Mouse (Mus musculus): ENCODE data around the gene Magi1. TPM values are rescaled to one million over a fixed set of nuclear protein-coding genes. Genes with fewer than 3 reads are reported as not detected.

The Magi1 gene
- polyA plus RNA-seq, 1 experiment from 2014 or later, result 25.3 TPM

GRCm38 (mm10) chr6:93890011-93890410 lies 393.7 kb downstream of the Magi1 start:
- Histone ChIP-seq H3K27me3 (ENCODE audit: control insufficient read depth, insufficient read depth, low read length) (no peaks in the 10 kb centered on the region), H3K4me2 (replicated peaks) (no peak overlapping the region), H3K9me3 (ENCODE audit: control insufficient read depth, low read length) (no peaks in the 10 kb centered on the region), H3K9ac (no peak overlapping the region), H3K36me3 (replicated peaks; ENCODE audit: control insufficient read depth, insufficient read depth) (no peaks in the 10 kb centered on the region), H3K27ac (no peak overlapping the region), H3K4me1 (replicated peaks; ENCODE audit: control insufficient read depth, insufficient read depth, low read length) (0 out of 2 replicates have a peak, but pooled peaks cover 8% of the 10 kb centered on the region), H3K4me3 (replicated peaks; ENCODE audit: low read length) (no peak overlapping the region)
- 91% methylated on average over 3 of the region's 3 CpGs for WGBS
- no peak for DNase-seq (ENCODE audit: low spot score)
- no peak for ATAC-seq (ENCODE audit: low FRiP score)

- no peaks in the 10 kb centered on the region for H3K36me3 ChIP-seq (replicated peaks; ENCODE audit: control insufficient read depth, insufficient read depth)
- H3K27me3 ChIP-seq (ENCODE audit: control insufficient read depth, insufficient read depth, low read length), result no peaks in the 10 kb centered on the region
- no peak for DNase-seq (ENCODE audit: low spot score)
- ATAC-seq (ENCODE audit: low FRiP score), result no peak
- H3K27ac ChIP-seq, result no peak overlapping the region
- no peak overlapping the region for H3K4me2 ChIP-seq (replicated peaks)
- no peak overlapping the region for H3K4me3 ChIP-seq (replicated peaks; ENCODE audit: low read length)
- peaks cover 10% of the 10 kb centered on the region; the same call in 1 of the 2 replicates for H3K4me1 ChIP-seq (replicated peaks; ENCODE audit: control insufficient read depth, insufficient read depth, low read length)
- no peaks in the 10 kb centered on the region for H3K9me3 ChIP-seq (ENCODE audit: control insufficient read depth, low read length)
- WGBS, result 59% methylated on average over 4 of the region's 4 CpGs
- no peak overlapping the region for H3K9ac ChIP-seq
Measured at GRCm38 (mm10) chr6:93877337-93877736, 406.4 kb downstream of the Magi1 start.

GRCm38 (mm10) chr6:93874936-93875335 lies 408.8 kb downstream of the Magi1 start:
- ATAC-seq (ENCODE audit: low FRiP score), result no peak
- H3K27ac ChIP-seq, result no peak overlapping the region
- WGBS, result 53% methylated on average over 2 of the region's 2 CpGs

GRCm38 (mm10) chr6:93874376-93874775 lies 409.3 kb downstream of the Magi1 start:
- Histone ChIP-seq H3K4me2 (replicated peaks) (no peak overlapping the region), H3K27ac (no peak overlapping the region)

More at GRCm38 (mm10) chr6:93874936-93875335, 408.8 kb downstream of the Magi1 start:
- no peak overlapping the region for H3K4me3 ChIP-seq (replicated peaks; ENCODE audit: low read length)
- no peaks in the 10 kb centered on the region for H3K27me3 ChIP-seq (ENCODE audit: control insufficient read depth, insufficient read depth, low read length)
- no peak overlapping the region for H3K4me2 ChIP-seq (replicated peaks)
- H3K9me3 ChIP-seq (ENCODE audit: control insufficient read depth, low read length), result no peaks in the 10 kb centered on the region
- DNase-seq (ENCODE audit: low spot score), result no peak
- H3K9ac ChIP-seq, result no peak overlapping the region
- peaks cover 10% of the 10 kb centered on the region; the same call in 1 of the 2 replicates for H3K4me1 ChIP-seq (replicated peaks; ENCODE audit: control insufficient read depth, insufficient read depth, low read length)
- H3K36me3 ChIP-seq (replicated peaks; ENCODE audit: control insufficient read depth, insufficient read depth), result no peaks in the 10 kb centered on the region

GRCm38 (mm10) chr6:93873536-93873935 lies 410.2 kb downstream of the Magi1 start:
- DNase-seq (ENCODE audit: low spot score), result no peak
- Histone ChIP-seq H3K36me3 (replicated peaks; ENCODE audit: control insufficient read depth, insufficient read depth) (no peaks in the 10 kb centered on the region), H3K4me2 (replicated peaks) (no peak overlapping the region), H3K9ac (no peak overlapping the region), H3K27ac (no peak overlapping the region), H3K27me3 (ENCODE audit: control insufficient read depth, insufficient read depth, low read length) (no peaks in the 10 kb centered on the region), H3K4me3 (replicated peaks; ENCODE audit: low read length) (no peak overlapping the region), H3K9me3 (ENCODE audit: control insufficient read depth, low read length) (no peaks in the 10 kb centered on the region), H3K4me1 (replicated peaks; ENCODE audit: control insufficient read depth, insufficient read depth, low read length) (peaks cover 10% of the 10 kb centered on the region; the same call in 1 of the 2 replicates)
- WGBS, result 45% methylated on average over 1 of the region's 1 CpGs
- no peak for ATAC-seq (ENCODE audit: low FRiP score)

More at GRCm38 (mm10) chr6:93874376-93874775, 409.3 kb downstream of the Magi1 start:
- ATAC-seq (ENCODE audit: low FRiP score), result no peak
- H3K4me3 ChIP-seq (replicated peaks; ENCODE audit: low read length), result no peak overlapping the region
- H3K27me3 ChIP-seq (ENCODE audit: control insufficient read depth, insufficient read depth, low read length), result no peaks in the 10 kb centered on the region
- no peaks in the 10 kb centered on the region for H3K9me3 ChIP-seq (ENCODE audit: control insufficient read depth, low read length)
- no peaks in the 10 kb centered on the region for H3K36me3 ChIP-seq (replicated peaks; ENCODE audit: control insufficient read depth, insufficient read depth)
- DNase-seq (ENCODE audit: low spot score), result no peak
- WGBS, result 75% methylated on average over 2 of the region's 2 CpGs
- H3K4me1 ChIP-seq (replicated peaks; ENCODE audit: control insufficient read depth, insufficient read depth, low read length), result peaks cover 10% of the 10 kb centered on the region; the same call in 1 of the 2 replicates
- H3K9ac ChIP-seq, result no peak overlapping the region

GRCm38 (mm10) chr6:93871516-93871915 lies 412.2 kb downstream of the Magi1 start:
- Histone ChIP-seq H3K9ac (no peak overlapping the region), H3K27me3 (ENCODE audit: control insufficient read depth, insufficient read depth, low read length) (no peaks in the 10 kb centered on the region), H3K36me3 (replicated peaks; ENCODE audit: control insufficient read depth, insufficient read depth) (no peaks in the 10 kb centered on the region), H3K4me2 (replicated peaks) (no peak overlapping the region), H3K27ac (no peak overlapping the region), H3K4me3 (replicated peaks; ENCODE audit: low read length) (no peak overlapping the region), H3K9me3 (ENCODE audit: control insufficient read depth, low read length) (no peaks in the 10 kb centered on the region), H3K4me1 (replicated peaks; ENCODE audit: control insufficient read depth, insufficient read depth, low read length) (peaks cover 8% of the 10 kb centered on the region; the same call in 1 of the 2 replicates)
- ATAC-seq (ENCODE audit: low FRiP score) (no peak), DNase-seq (ENCODE audit: low spot score) (no peak)
- 67% methylated on average over 4 of the region's 4 CpGs for WGBS

- Histone ChIP-seq H3K4me3 (replicated peaks; ENCODE audit: low read length) (no peak overlapping the region), H3K36me3 (replicated peaks; ENCODE audit: control insufficient read depth, insufficient read depth) (no peaks in the 10 kb centered on the region), H3K4me2 (replicated peaks) (no peak overlapping the region), H3K9ac (no peak overlapping the region), H3K27me3 (ENCODE audit: control insufficient read depth, insufficient read depth, low read length) (no peaks in the 10 kb centered on the region), H3K9me3 (ENCODE audit: control insufficient read depth, low read length) (no peaks in the 10 kb centered on the region), H3K27ac (no peak overlapping the region), H3K4me1 (replicated peaks; ENCODE audit: control insufficient read depth, insufficient read depth, low read length) (peaks cover 5% of the 10 kb centered on the region; the same call in 1 of the 2 replicates)
- no peak for DNase-seq (ENCODE audit: low spot score)
- WGBS, result 83% methylated on average over 5 of the region's 5 CpGs
- ATAC-seq (ENCODE audit: low FRiP score), result no peak
Measured at GRCm38 (mm10) chr6:93870023-93870422, 413.7 kb downstream of the Magi1 start.

GRCm38 (mm10) chr6:93862263-93862662 lies 421.5 kb downstream of the Magi1 start:
- Histone ChIP-seq H3K4me2 (replicated peaks) (no peak overlapping the region), H3K4me3 (replicated peaks; ENCODE audit: low read length) (no peak overlapping the region), H3K36me3 (replicated peaks; ENCODE audit: control insufficient read depth, insufficient read depth) (no peaks in the 10 kb centered on the region), H3K27ac (no peak overlapping the region), H3K4me1 (replicated peaks; ENCODE audit: control insufficient read depth, insufficient read depth, low read length) (peaks cover 7% of the 10 kb centered on the region; the same call in 1 of the 2 replicates), H3K9me3 (ENCODE audit: control insufficient read depth, low read length) (no peaks in the 10 kb centered on the region), H3K9ac (no peak overlapping the region), H3K27me3 (ENCODE audit: control insufficient read depth, insufficient read depth, low read length) (no peaks in the 10 kb centered on the region)
- 88% methylated on average over 5 of the region's 5 CpGs for WGBS
- DNase-seq (ENCODE audit: low spot score), result no peak
- ATAC-seq (ENCODE audit: low FRiP score), result no peak

GRCm38 (mm10) chr6:93856783-93857182 lies 426.9 kb downstream of the Magi1 start:
- H3K27me3 ChIP-seq (ENCODE audit: control insufficient read depth, insufficient read depth, low read length), result no peaks in the 10 kb centered on the region
- peaks cover 27% of the 10 kb centered on the region for H3K4me1 ChIP-seq (replicated peaks; ENCODE audit: control insufficient read depth, insufficient read depth, low read length)
- WGBS, result 15% methylated on average over 1 of the region's 1 CpGs
- no peaks in the 10 kb centered on the region for H3K36me3 ChIP-seq (replicated peaks; ENCODE audit: control insufficient read depth, insufficient read depth)
- DNase-seq (ENCODE audit: low spot score), result no peak
- no peak overlapping the region for H3K9ac ChIP-seq
- H3K4me2 ChIP-seq (replicated peaks), result no peak overlapping the region
- H3K4me3 ChIP-seq (replicated peaks; ENCODE audit: low read length), result no peak overlapping the region
- no peak for ATAC-seq (ENCODE audit: low FRiP score)
- H3K27ac ChIP-seq, result peak overlapping the region; percentile 58
- H3K9me3 ChIP-seq (ENCODE audit: control insufficient read depth, low read length), result no peaks in the 10 kb centered on the region
